In the genomic region with DNA sequence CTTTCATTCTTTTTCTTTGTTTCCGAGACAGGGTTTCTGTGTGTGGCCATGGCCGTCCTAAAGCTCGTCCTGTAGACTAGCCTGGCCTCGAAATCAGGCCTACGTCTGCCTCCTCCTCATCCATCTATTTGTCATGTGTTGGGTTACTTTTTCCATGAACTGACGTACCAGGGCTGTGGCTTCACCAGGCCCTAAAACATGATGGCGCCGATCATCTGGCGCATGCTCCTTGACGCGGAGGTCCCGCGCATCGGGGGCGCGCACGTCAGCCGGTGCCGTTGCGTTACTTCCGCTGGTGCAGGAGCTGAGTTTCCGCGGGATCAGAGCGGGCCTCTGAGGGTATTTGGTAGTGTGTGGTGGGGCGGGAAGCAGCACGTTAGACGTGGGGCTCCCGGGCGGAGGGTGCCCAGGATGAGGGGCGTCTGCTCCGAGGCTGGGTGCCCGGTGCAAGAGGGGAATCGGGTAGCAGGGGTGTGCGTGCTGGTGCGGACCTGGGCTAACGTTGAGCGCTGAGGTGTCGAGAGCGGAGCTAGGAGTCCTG, we compare ENCODE assay signal across 8 mouse cellular contexts. TPM values are rescaled to one million over a fixed set of nuclear protein-coding genes. Genes with fewer than 3 reads are reported as not detected.
DNase-seq lines count a peak whose midpoint lies in the region; ATAC-seq lines count a peak whose summit lies in the region.
"Not testable (repeated sequence)": the region's sequence is repeated elsewhere in the genome, so short reads cannot be mapped to it uniquely, and the experiment has no call there.

A gene (plus strand): TSS at position 281 of the 541 bp plus-strand sequence.

- WGBS in heart, embryonic 12.5 days, result 3% methylated on average over 30 of the region's 39 CpGs
- 2% methylated on average over 27 of the region's 39 CpGs for WGBS in kidney, embryonic 14.5 days
- WGBS in limb, embryonic 13.5 days, result 2% methylated on average over 31 of the region's 39 CpGs
- 2% methylated on average over 30 of the region's 39 CpGs for WGBS in midbrain, embryonic 13.5 days

- not testable (repeated sequence) for H3K9me3 ChIP-seq in heart, embryonic 12.5 days (replicated peaks); kidney, embryonic 14.5 days (ENCODE audit: control insufficient read depth, low read length); limb, embryonic 13.5 days; midbrain, embryonic 13.5 days

- peak within 1 kb of the TSS; percentile 66 for H3K4me2 ChIP-seq in heart, embryonic 12.5 days
- peak within 1 kb of the TSS; percentile 30; the same call in 1 of the 2 replicates for H3K4me2 ChIP-seq in kidney, embryonic 14.5 days (replicated peaks; ENCODE audit: low read depth, low read length)
- H3K4me2 ChIP-seq in limb, embryonic 13.5 days (replicated peaks), result peak within 1 kb of the TSS; percentile 57
- H3K4me2 ChIP-seq in midbrain, embryonic 13.5 days (replicated peaks), result peak within 1 kb of the TSS; percentile 51

- H3K4me3 ChIP-seq in heart, embryonic 12.5 days, result peak within 1 kb of the TSS; percentile 51
- H3K4me3 ChIP-seq in kidney, embryonic 14.5 days (ENCODE audit: low read length), result peak within 1 kb of the TSS; percentile 35
- peak within 1 kb of the TSS; percentile 43 for H3K4me3 ChIP-seq in limb, embryonic 13.5 days
- H3K4me3 ChIP-seq in midbrain, embryonic 13.5 days (replicated peaks), result peak within 1 kb of the TSS; percentile 44

- peak within 1 kb of the TSS; percentile 69 for H3K9ac ChIP-seq in heart, embryonic 12.5 days
- peak within 1 kb of the TSS; percentile 34; the same call in 1 of the 2 replicates for H3K9ac ChIP-seq in kidney, embryonic 14.5 days (ENCODE audit: low read depth, low read length)
- peak within 1 kb of the TSS; percentile 59 for H3K9ac ChIP-seq in limb, embryonic 13.5 days
- peak within 1 kb of the TSS; percentile 46 for H3K9ac ChIP-seq in midbrain, embryonic 13.5 days (replicated peaks)

- DNase-seq in brain, embryonic 18.5 days (ENCODE audit: low read depth, low spot score), result peak; percentile 16
- peak; percentile 16 to 67 for DNase-seq in spleen, postnatal 4 days (ENCODE audit: low spot score in 2 of 2)

- peaks cover 13% of the 10 kb centered on the region for H3K36me3 ChIP-seq in heart, embryonic 12.5 days
- not testable (repeated sequence) for H3K36me3 ChIP-seq in kidney, embryonic 14.5 days (ENCODE audit: control insufficient read depth, insufficient read depth, low read length)
- H3K36me3 ChIP-seq in limb, embryonic 13.5 days, result peaks cover 15% of the 10 kb centered on the region
- H3K36me3 ChIP-seq in midbrain, embryonic 13.5 days, result peaks cover 13% of the 10 kb centered on the region

- peak within 1 kb of the TSS; percentile 51; the same call in 1 of the 2 replicates for H3K27ac ChIP-seq in heart, embryonic 12.5 days (ENCODE audit: poor library complexity, severe bottlenecking)
- not testable (repeated sequence) for H3K27ac ChIP-seq in kidney, embryonic 14.5 days (ENCODE audit: low read depth, low read length)
- H3K27ac ChIP-seq in limb, embryonic 13.5 days, result peak within 1 kb of the TSS; percentile 58; the same call in 1 of the 2 replicates
- peak within 1 kb of the TSS; percentile 88 for H3K27ac ChIP-seq in midbrain, embryonic 13.5 days

- not testable (repeated sequence) for H3K4me1 ChIP-seq in heart, embryonic 12.5 days (replicated peaks); kidney, embryonic 14.5 days (ENCODE audit: control insufficient read depth, insufficient read depth, low read length); limb, embryonic 13.5 days; midbrain, embryonic 13.5 days (replicated peaks)

- ATAC-seq in CD4-positive, CD25-positive, alpha-beta regulatory T cell, adult 4 months, result peak; percentile 64
- ATAC-seq in erythroid progenitor cell, adult 5-6 weeks (replicated peaks; ENCODE audit: low FRiP score, poor library complexity, severe bottlenecking), result peak; percentile 91
- peak; percentile 75 for ATAC-seq in heart, embryonic 12.5 days (ENCODE audit: insufficient number of reproducible peaks, low FRiP score)
- peak; percentile 69 for ATAC-seq in kidney, embryonic 14.5 days (ENCODE audit: low FRiP score, low TSS enrichment)
- peak; percentile 82 for ATAC-seq in limb, embryonic 13.5 days (ENCODE audit: low FRiP score, low read depth)
- ATAC-seq in midbrain, embryonic 13.5 days, result peak; percentile 53

- H3K27me3 ChIP-seq in heart, embryonic 12.5 days (replicated peaks); kidney, embryonic 14.5 days (ENCODE audit: control insufficient read depth, insufficient read depth, low read length); limb, embryonic 13.5 days; midbrain, embryonic 13.5 days: not testable (repeated sequence)

RNA-seq across cellular contexts. Expression of the gene that starts here (rescaled TPM):
- 10 to 100 TPM; 17.0 to 19.3 TPM for polyA plus RNA-seq in CD4-positive, CD25-positive, alpha-beta regulatory T cell, adult 4 months (2017; shearing (Covaris generic))
- 9.6 and 11.5 TPM in 2 replicates for total RNA-seq in erythroid progenitor cell, adult 5-6 weeks (2015; ENCODE audit: low replicate concordance)
- total RNA-seq in erythroid progenitor cell, adult 5-6 weeks (2017; ENCODE audit: low replicate concordance), result 38.6 and 38.7 TPM in 2 replicates
- 11.9 and 12.3 TPM in 2 replicates for polyA plus RNA-seq in heart, embryonic 12.5 days (2016; fragmentation: Nextera tagmentation; extraction: Ambion mirVana)
- 9.8 and 17.8 TPM in 2 replicates for polyA plus RNA-seq in kidney, embryonic 14.5 days (2014; fragmentation: Nextera tagmentation; extraction: Ambion mirVana)
- polyA plus RNA-seq in limb, embryonic 13.5 days (2015; fragmentation: Nextera tagmentation; extraction: Ambion mirVana), result 12.2 and 14.0 TPM in 2 replicates
- polyA plus RNA-seq in midbrain, embryonic 13.5 days (2015; fragmentation: Nextera tagmentation; extraction: Ambion mirVana), result 14.1 and 14.9 TPM in 2 replicates
